Comparison of ENCODE assay signal across 33 mouse cellular contexts in genomic region chr6:71985984-71986383, GRCm38 (mm10).
"Had no signal": no experiment of that assay in that cellular context is flagged by ENCODE, and none has a peak within 500 bp of the region (broad histone marks: within the 10 kb centered on the region; RNA-seq: fewer than 3 reads in every experiment).

No protein-coding gene starts in this region.

- H3K9ac ChIP-seq: heart, embryonic 13.5 days; heart, embryonic 15.5 days; hindbrain, embryonic 12.5 days; hindbrain, embryonic 13.5 days; hindbrain, embryonic 14.5 days; hindbrain, embryonic 15.5 days; intestine, embryonic 15.5 days; kidney, embryonic 15.5 days had no signal

- H3K27ac ChIP-seq: heart, embryonic 13.5 days; heart, embryonic 15.5 days; hindbrain, embryonic 10.5 days; hindbrain, embryonic 12.5 days; hindbrain, embryonic 13.5 days; hindbrain, embryonic 14.5 days; hindbrain, embryonic 15.5 days; hindbrain, postnatal 0 days; intestine, embryonic 15.5 days; kidney, embryonic 15.5 days; kidney, postnatal 0 days; layer of hippocampus, adult 2 months; left cerebral cortex, adult 2 months had no signal

- ATAC-seq: hindbrain, embryonic 16.5 days; hindbrain, postnatal 0 days; inflammation-experienced regulatory T-cells, adult 6 months; intestine, embryonic 15.5 days; intestine, embryonic 16.5 days; intestine, postnatal 0 days had no signal

- H3K9me3 ChIP-seq: heart, embryonic 13.5 days; heart, embryonic 15.5 days; hindbrain, embryonic 10.5 days; hindbrain, embryonic 12.5 days; hindbrain, embryonic 13.5 days; hindbrain, embryonic 15.5 days; intestine, embryonic 15.5 days; kidney, embryonic 15.5 days had no signal

- H3K4me2 ChIP-seq: heart, embryonic 13.5 days; heart, embryonic 15.5 days; hindbrain, embryonic 12.5 days; hindbrain, embryonic 13.5 days; hindbrain, embryonic 14.5 days; hindbrain, embryonic 15.5 days; intestine, embryonic 15.5 days; kidney, embryonic 15.5 days had no signal

- H3K4me3 ChIP-seq: heart, embryonic 13.5 days; heart, embryonic 15.5 days; hindbrain, embryonic 10.5 days; hindbrain, embryonic 12.5 days; hindbrain, embryonic 13.5 days; hindbrain, embryonic 15.5 days; intestine, embryonic 15.5 days; kidney, embryonic 15.5 days; layer of hippocampus, adult 2 months; left cerebral cortex, adult 2 months had no signal

- DNase-seq: heart, postnatal 10 days; heart, postnatal 14 days; heart, postnatal 36 days; heart, postnatal 4 days; kidney, adult 11 months; kidney, adult 18-20 months; kidney, adult 2 months; kidney, adult 8-10 months; kidney, adult 9 months; kidney, postnatal 10 days; kidney, postnatal 14 days; kidney, postnatal 25 days; kidney, postnatal 36 days; kidney, postnatal 4 days; layer of hippocampus, adult 9-11 months; layer of hippocampus, postnatal 36 days had no signal

- H3K27me3 ChIP-seq: heart, embryonic 13.5 days; heart, embryonic 15.5 days; hindbrain, embryonic 12.5 days; hindbrain, embryonic 13.5 days; hindbrain, embryonic 15.5 days; intestine, embryonic 15.5 days; kidney, embryonic 15.5 days had no signal

- H3K36me3 ChIP-seq: heart, embryonic 15.5 days; hindbrain, embryonic 15.5 days; intestine, embryonic 15.5 days had no signal
